Mouse (Mus musculus) olfactory bulb, adult 2 months (tissue): ENCODE results near the gene Eif5. TPM values are rescaled to one million over a fixed set of nuclear protein-coding genes. Genes with fewer than 3 reads are reported as not detected.

Experiments
- H3K27ac ChIP-seq: fragments of 200-500 bp; 2 replicates; pipeline ENCODE4 v1.5.1; 2012; ENCODE audit warnings: low read depth, low read length; ENCODE audit not compliant: insufficient read depth
- H3K4me1 ChIP-seq: fragments of 200-500 bp; 2 replicates; pipeline ENCODE4 v1.6.1; 2012; ENCODE audit warnings: low read length; ENCODE audit not compliant: control insufficient read depth, insufficient read depth
- H3K4me3 ChIP-seq: fragments of 200-500 bp; 2 replicates; pipeline ENCODE4 v1.5.1; 2012; ENCODE audit warnings: mild to moderate bottlenecking, low read depth, low read length, moderate library complexity; ENCODE audit not compliant: insufficient read depth
- CTCF ChIP-seq: fragments of 200-500 bp; IDR thresholded peaks from 2 replicates; pipeline ENCODE4 v1.5.1; 2012; ENCODE audit warnings: low read depth, mild to moderate bottlenecking, low read length, moderate library complexity; ENCODE audit not compliant: insufficient read depth
- POLR2A ChIP-seq: fragments of 200-500 bp; IDR thresholded peaks from 2 replicates; pipeline ENCODE4 v1.6.1; 2012; ENCODE audit warnings: mild to moderate bottlenecking, low read depth, low read length, moderate library complexity; ENCODE audit not compliant: insufficient read depth
- WGBS: fragments of 180-500 bp; shearing (Covaris S2); methylation state at CpG from one replicate; pipeline ENCODE4 v1.1.7; 2018; 5-methylcytosine and 5-hydroxymethylcytosine counted together
- polyA plus RNA-seq: library from polyadenylated mRNA; stranded (reverse); fragments of >200 nt; gene quantifications from 2 replicates; pipeline ENCODE4 v1.2.4, GENCODE M21; 2012; ENCODE audit warnings: low replicate concordance; ENCODE audit not compliant: missing spikeins, insufficient read depth, insufficient read length

Gene Eif5
- polyA plus RNA-seq, 1 experiment, result 214 TPM

- Histone ChIP-seq H3K4me1 (0 out of 2 replicates have a peak, but pooled peaks cover 13% of the 10 kb centered on the region), H3K27ac (no peak overlapping the region), H3K4me3 (no peak overlapping the region)
- WGBS, result 98% methylated on average over 9 of the region's 9 CpGs
- no peak for TF ChIP-seq POLR2A
- TF ChIP-seq CTCF, result no peak
Measured at GRCm38 (mm10) chr12:111518391-111518790, 19.4 kb upstream of the Eif5 start.

GRCm38 (mm10) chr12:111519821-111520220 lies 18.0 kb upstream of the Eif5 start:
- Histone ChIP-seq H3K4me3 (no peak overlapping the region), H3K4me1 (0 out of 2 replicates have a peak, but pooled peaks cover 6% of the 10 kb centered on the region), H3K27ac (no peak overlapping the region)
- WGBS, result 74% methylated on average over 5 of the region's 5 CpGs
- no peak for TF ChIP-seq CTCF
- no peak for TF ChIP-seq POLR2A

- TF ChIP-seq CTCF, result no peak
- TF ChIP-seq POLR2A, result no peak
- Histone ChIP-seq H3K4me1 (0 out of 2 replicates have a peak, but pooled peaks cover 3% of the 10 kb centered on the region), H3K4me3 (no peak overlapping the region), H3K27ac (no peak overlapping the region)
- 89% methylated on average over 2 of the region's 2 CpGs for WGBS
Measured at GRCm38 (mm10) chr12:111520994-111521393, 16.8 kb upstream of the Eif5 start.

- 56% methylated on average over 1 of the region's 1 CpGs for WGBS
- Histone ChIP-seq H3K27ac (no peak overlapping the region), H3K4me1 (peaks cover 10% of the 10 kb centered on the region), H3K4me3 (no peak overlapping the region)
- TF ChIP-seq POLR2A (no peak), CTCF (no peak)
Measured at GRCm38 (mm10) chr12:111524469-111524868, 13.3 kb upstream of the Eif5 start.

GRCm38 (mm10) chr12:111524883-111525282 lies 12.9 kb upstream of the Eif5 start:
- WGBS, result 87% methylated on average over 3 of the region's 3 CpGs
- Histone ChIP-seq H3K4me1 (peaks cover 8% of the 10 kb centered on the region), H3K4me3 (no peak overlapping the region), H3K27ac (no peak overlapping the region)
- no peak for TF ChIP-seq POLR2A
- no peak for TF ChIP-seq CTCF

GRCm38 (mm10) chr12:111527643-111528281 lies 10.1 kb upstream of the Eif5 start:
- Histone ChIP-seq H3K4me1 (peaks cover 8% of the 10 kb centered on the region), H3K4me3 (no peak overlapping the region), H3K27ac (no peak overlapping the region)
- TF ChIP-seq CTCF, result no peak
- TF ChIP-seq POLR2A, result no peak
- WGBS, result 47% methylated on average over 8 of the region's 8 CpGs

- 29% methylated on average over 8 of the region's 8 CpGs for WGBS
- TF ChIP-seq CTCF (no peak), POLR2A (no peak)
- peaks cover 11% of the 10 kb centered on the region for H3K4me1 ChIP-seq
- no peak overlapping the region for H3K27ac ChIP-seq
- no peak overlapping the region for H3K4me3 ChIP-seq
Measured at GRCm38 (mm10) chr12:111529192-111529591, 8.6 kb upstream of the Eif5 start.

GRCm38 (mm10) chr12:111533096-111533794 lies 4.6 kb upstream of the Eif5 start:
- peaks cover 5% of the 10 kb centered on the region; the same call in 1 of the 2 replicates for H3K4me1 ChIP-seq
- TF ChIP-seq POLR2A, result no peak
- no peak for TF ChIP-seq CTCF
- H3K4me3 ChIP-seq, result no peak overlapping the region
- 66% methylated on average over 11 of the region's 11 CpGs for WGBS
- no peak overlapping the region for H3K27ac ChIP-seq

- TF ChIP-seq CTCF (no peak), POLR2A (no peak)
- H3K4me3 ChIP-seq, result no peak overlapping the region
- H3K27ac ChIP-seq, result no peak overlapping the region
- WGBS, result 71% methylated on average over 6 of the region's 6 CpGs
- peaks cover 7% of the 10 kb centered on the region for H3K4me1 ChIP-seq
Measured at GRCm38 (mm10) chr12:111535281-111535680, 2.5 kb upstream of the Eif5 start.
